Mouse (Mus musculus) urinary bladder, postnatal 14 days (tissue): ENCODE measurements at regions not wholly inside any gene's neighbourhood (a gene's known extent, or its start where the extent isn't known, plus 50 kb on each side); places are given as distances from the start of the nearest gene placed in this dataset.

Source experiments
- DNase-seq: peaks from one replicate; pipeline ENCODE4 v3.0.0; 2021; ENCODE audit warnings: low spot score

DNA sequence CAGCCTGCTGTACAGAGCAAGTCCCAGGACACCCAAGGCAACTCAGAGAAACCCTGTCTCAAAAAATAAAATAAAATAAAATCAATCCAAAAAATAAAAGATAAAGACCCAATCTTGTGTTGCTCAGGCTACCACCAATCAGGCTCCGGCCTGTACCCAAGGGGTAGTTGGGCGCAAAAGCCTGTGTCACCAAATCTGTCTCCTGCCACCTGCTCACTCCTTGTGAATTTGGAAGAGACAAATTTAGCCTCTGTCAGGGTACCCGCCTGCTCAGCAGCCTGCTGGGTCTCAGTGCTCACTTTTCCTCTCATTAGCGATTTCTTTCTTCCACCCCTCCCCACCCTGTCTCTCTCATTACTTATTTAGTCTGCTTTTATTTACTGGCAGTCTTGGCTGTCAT, 54.6 kb downstream of the Sox4 start:
- no peak for DNase-seq

DNA sequence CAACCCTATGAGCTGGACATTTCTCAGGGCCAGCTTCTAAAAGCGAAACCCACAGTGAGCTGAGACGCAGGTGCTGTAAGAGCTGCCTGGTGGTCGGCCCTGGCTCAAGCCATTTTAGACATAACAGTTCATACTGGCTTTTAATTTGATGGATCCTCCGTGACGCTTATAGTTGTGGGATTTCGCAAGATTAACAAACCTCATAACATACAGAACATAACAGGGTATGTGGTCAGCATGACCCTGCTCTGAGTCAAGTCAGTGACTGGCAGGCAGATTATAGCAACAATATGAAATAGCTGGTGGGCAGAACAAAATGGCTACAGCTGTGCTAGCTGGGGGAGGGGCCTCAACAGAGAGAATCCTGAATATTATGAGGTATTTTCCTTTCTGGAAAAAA, 60.6 kb downstream of the Sox4 start:
- DNase-seq = no peak

DNA sequence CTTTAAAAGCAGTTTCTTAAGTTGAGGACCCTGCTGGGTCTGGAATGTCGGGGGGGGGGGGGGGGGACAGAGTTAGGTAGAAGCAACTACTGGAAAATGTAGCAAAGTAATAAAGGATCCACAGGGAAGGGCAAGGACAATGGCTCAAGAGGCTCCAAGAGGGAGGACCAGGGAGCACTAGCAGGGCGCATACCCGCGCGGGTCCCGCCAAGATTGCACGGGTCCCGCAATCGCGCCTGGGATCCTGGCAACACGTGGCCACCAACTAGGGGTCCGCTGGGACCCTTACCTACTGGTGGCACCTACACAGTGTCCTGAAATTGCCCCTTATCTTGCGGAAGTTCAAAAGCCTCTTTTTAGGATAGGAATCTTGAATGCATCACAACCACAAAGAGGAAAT, 66.4 kb downstream of the Sox4 start:
- DNase-seq = no peak

DNA sequence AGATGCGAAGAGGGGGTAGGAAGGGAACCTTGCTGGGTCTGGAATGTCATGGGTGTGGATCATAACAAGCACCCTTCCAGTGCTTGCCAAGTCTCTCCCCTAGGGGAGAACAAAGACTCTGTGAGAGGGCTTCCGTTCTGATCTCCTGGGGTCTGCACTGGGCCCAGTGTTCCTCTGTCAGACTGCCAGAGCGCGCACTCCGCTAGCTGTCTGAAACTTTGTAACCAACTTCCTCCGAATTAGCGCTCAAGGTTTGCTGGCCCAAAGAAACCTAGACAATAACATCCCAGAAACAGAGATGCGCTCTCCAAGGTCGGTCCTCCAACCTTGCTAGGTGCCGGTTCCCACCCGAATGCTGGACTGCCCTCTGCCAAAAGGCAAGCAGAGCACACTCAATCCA, 66.8 kb downstream of the Sox4 start:
- DNase-seq = no peak

DNA sequence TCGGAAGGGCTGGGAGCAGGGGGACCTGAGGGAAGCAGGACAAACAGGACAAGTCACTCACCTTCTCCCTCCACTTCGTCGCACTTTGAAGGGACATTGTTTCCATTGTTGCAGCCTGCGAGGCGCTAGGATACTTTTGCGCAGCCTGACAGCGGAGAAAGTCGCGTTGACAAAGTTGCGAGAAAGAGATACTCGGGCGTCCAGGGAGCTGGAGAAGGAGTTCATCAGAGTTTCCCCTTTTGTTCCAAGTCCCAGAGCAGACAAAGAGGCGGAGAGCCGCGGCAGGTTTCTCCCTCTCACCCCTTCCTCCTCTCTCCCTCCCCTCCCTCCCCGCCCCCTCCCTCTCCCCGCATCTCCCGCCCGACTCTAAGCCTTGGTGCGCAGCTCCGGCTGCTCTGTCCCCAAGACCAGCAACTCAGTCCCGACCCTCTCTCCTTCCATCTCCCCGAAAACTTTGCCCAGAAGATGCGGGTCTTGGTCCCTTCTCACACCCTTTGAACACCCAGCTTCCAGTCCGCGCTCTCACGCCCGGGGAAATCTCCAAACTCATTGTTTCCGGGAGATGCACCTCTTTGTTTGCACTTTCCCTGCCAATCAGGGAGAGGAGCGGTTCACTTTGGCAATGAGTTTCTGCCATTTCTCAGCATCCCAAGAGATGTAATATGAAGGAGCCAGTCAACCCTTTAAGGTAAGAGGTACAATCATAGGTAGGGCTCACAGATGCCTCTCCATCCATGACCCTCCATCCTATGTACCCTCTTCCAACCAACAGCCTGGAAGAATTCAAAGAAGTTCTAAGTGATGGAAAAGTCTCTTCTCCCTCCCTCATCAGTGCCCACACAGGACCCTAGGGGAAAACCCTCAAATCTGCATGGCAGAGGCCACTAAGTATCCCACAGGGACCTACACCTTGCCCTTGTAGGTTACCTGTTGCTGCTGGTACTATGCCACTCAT, 68.2 kb downstream of the Sox4 start:
- no peak for DNase-seq

DNA sequence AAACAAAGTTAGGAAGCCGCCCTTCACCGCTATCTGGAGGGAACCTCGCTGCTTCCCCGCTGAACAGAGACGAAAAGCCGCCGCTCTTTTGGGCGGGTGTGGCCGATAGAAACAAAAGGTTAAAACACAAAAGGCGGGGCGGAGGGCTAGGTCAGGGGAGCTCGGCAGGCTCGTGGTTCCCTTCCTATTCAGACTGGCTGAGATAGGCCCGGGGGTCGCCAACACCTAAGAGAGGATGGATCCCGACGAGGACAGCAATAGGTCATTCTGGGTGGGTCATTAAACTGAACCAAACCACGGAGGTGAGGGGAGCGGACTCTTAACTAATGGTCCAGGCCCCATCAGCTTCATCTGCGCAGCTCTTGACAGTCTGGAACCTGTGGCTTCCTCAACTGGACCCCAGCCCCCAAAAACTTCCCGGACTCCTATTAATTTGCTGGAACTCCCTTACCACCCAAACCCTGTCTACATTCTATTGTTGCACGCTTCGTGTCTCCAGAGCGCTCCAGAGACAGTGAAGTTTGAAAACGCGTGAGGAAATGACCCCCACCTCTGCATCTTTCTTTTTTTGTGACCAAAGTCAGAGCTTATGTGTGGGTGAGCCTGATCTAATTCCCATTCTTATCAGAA, 69.2 kb downstream of the Sox4 start:
- peak; percentile 30 for DNase-seq

DNA sequence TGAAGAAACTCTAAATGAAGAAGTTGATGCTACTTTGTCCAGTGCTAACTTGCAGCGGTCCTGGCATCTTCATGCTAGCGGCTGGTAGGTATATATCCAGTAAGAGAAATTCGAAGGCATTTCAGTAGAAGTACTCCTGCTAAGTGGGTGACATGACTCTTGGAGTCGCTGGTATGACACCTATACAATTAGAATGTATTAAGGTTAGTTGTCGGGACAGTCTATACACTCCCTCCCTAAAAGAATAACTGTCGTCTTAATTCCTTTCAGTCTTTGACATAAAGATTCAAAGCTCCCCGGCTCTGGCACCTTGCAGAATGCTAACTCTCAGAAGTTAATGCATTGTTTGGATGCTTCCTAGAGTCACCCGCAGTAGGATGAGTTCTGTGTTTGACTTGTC, 70.1 kb downstream of the Sox4 start:
- DNase-seq = no peak

DNA sequence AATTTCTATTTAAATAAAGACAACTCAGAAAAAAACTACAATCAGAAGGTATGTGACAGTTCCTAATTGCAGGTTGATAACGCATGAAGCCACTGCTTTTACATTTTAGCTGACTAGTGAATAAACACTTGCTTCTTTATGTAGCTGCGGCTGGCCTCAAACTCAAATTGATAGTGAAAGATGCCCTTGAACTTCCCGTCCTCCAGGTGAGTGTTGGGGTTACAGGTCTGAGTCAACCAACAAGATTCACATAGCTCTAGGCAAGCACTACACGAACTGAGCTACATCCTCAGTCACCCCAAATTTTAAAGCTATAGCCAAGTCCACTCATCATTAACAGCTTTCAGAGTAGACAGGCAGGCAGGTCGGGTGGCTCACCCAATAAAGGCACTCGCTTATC, 72.6 kb downstream of the Sox4 start:
- DNase-seq = no peak

DNA sequence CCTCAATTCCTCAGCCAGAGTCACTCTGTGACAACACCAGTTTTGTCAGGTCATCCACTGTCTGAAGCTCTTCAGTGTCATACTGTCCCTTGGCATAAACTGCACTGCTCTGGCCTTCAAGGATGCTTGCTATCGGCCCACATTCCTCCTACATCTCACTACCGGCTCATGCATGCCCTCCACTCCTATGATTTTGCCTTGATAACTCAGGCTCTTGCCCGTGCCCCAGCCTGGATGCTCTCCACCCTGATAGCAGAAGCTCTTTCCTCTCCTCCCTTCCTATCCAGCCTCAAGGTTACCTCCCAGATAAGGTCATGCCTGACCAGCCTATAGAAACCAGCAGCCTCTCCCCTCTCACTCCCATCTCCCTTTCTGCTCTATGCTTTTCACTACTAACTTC, 74.8 kb downstream of the Sox4 start:
- DNase-seq = no peak

DNA sequence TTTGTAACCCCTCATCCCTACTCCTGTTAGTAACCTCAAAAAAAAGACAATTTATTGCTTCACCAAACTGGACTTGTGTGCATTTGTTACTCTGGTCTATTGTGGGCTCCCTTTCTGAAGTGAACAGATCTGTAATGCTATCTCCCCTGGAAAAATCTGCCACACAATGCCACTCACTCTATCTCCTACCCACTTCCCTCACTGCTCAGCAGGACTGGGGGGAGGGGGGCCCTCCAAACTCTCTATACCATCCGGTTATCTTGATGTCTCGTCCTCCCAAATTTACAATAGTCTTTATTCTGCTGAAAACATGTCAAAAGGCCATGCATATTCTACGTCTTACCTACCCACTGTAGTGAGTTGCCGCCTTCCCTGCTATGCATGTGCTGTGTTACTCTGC, 76.7 kb downstream of the Sox4 start:
- no peak for DNase-seq

DNA sequence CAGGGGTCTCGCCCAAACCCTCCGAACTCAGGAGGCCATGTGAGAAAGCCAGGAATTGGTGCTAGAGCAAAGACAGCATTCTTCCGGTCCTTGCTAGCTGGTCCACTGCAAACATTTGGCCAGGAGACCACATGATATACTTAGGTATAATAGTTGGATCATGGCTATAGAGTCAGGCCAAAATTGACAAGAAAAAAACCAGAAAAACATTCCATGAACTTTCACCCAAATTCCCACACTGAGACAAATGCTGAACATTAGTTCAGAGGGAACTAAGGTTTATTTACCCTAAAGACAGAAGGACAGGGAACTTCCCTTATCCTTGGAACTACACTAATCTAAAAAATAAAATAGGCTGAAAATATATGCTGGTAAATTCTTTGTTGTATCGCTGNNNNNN, 82.8 kb downstream of the Sox4 start:
- DNase-seq = no peak

DNA sequence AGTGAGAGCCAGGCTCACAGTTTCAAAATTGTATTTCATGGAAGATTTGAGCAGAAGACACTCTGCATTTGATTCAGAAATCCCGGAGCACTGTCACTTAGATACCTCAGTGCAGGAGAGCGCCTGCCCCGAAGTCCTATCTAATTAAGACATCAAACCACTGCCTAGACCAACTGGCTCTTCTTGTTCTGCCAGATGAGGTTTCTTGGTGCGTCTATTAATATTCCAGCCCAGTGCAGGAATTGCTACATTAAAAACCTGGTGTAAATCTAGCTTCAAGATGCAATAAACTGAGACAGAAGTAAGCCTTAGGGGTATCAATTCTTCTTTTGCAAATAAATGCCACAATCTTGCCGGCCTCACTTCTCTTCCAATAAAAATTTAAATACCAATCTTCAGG, 86.3 kb downstream of the Sox4 start:
- DNase-seq = peak; percentile 60

DNA sequence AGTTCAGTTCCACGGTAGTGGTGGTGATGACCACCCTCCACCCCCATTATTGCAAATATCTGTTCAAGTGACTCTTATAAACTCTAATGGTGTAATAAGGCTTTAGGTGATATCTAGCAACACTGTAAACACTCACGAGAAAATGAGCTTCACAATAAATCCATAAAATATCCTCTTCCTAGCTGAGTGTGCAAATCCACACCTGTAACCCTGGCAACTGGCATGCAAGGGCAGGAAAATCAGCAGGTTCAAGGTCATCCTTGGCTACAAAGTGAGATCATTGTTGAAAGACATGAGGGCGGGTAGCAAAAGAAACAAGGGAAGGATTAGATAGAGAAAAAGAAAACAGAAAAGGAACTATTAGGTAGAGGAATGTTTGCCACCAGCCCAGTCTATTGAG, 86.8 kb downstream of the Sox4 start:
- DNase-seq = no peak

DNA sequence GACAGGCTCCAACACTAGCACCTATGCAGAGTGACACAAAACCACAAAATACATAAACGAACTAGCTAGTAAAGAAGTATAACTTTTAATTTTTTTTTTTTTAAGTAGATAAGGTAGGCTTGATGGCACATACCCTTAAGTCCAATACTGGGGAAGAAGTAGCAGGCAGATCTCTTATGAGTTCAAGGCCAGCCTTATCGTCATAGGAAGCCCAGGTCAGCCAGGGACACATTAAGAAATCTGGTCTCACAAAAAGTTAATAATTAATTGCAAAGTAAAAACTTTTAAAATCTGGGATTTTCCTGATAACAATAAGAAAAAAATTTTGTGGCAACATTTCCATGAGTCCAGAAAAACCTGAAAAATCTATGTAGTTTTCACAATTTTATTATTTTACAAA, 92.9 kb downstream of the Sox4 start:
- DNase-seq = no peak

DNA sequence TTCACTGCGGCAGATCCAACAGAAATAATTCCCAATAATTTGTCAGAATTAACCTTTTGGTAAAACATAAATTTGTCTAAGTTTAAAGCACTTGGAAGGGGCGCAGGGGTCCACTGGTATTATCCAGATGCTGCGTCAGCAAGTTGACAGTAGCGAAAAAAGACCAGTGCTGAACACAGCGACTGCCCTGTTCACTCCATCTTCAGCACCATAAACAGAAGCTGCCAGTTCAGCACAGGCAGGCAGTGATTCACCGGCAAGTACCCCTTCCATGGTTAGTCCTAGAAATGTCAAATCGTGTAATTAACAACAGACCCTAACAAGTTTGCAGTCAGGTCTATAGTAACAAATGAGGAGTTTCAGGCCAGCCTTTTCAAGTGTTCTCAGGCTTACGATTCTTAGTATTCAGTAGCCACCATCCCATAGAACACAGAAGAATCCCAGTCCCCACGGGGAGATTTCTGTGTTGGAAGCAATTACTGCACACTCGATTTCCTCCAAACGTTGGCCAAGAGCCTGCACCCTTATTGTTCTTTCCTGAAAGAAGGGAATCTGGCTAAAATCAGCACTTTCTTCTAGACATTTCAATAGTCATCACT, 93.6 kb downstream of the Sox4 start:
- DNase-seq = no peak

DNA sequence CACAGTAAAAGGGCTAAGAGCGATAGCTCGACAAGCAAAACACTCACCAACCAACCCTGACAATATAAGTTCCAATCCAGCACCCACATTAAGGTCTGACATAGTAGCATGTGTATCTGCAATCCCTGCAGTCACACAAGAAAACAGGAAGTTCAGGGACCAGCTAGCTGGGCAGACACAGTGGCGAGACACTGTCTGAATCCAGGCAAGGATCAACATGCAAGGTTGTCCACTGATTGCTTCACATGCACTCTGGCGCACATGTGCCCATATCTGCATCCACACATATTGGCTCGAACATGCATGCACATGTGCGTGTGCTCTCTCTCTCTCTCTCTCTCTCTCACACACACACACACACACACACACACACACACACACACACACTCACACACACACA, 95.5 kb downstream of the Sox4 start:
- DNase-seq = no peak

DNA sequence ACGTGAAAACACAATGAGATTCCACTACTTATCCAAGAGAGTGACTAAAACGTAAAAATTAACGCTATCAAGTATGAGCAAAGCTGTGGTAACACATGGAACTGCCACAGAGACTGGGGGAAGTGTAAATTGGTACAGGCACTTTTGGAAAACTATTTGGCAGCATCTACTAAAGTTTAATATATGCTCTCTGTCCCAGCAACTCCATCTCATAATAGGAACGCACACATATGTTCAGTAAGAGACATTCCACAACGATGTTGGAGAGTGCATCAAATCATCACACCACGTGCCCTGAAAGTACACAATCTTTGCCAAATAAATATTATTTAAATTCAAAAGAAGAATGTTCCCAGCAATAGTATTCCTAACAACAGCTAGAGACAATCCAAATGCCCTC, 96.3 kb downstream of the Sox4 start:
- no peak for DNase-seq

DNA sequence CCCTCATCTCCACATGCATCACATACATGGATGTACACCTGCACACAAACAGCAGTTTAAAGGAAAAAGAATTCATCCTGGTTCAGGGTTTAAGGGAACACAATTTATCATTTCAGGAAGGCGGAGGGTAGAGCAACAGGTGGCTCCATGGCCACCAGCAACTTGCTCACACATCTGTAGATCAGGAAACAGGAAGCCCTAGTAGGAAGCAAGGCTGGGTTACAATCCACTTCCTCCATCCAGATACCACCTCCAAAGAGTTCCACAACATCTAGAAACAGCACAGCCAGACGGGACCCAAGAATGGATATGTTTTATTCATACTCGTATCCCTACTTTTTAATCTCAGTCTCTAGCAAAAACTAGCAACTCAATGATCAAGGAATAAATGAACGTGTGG, 97.0 kb downstream of the Sox4 start:
- no peak for DNase-seq

DNA sequence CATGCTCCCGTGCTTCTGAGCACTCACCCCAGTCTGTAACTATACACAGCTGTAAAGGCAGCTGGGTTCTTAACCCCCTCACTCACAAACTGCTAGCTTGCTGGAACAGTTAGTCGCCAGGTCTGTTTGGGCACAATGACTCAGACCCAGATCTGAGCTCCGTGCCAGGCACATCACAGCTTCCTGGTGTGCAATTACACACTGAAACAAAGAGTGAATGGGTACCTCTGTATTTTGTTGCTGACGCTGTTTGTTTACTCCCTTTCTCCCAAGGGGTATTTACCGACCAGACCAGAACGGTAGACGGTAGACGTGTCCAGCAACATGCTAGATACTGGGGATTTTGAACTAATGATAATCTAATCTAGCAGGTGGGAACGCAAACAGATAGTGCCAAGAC, 99.3 kb downstream of the Sox4 start:
- DNase-seq = peak; percentile 38

DNA sequence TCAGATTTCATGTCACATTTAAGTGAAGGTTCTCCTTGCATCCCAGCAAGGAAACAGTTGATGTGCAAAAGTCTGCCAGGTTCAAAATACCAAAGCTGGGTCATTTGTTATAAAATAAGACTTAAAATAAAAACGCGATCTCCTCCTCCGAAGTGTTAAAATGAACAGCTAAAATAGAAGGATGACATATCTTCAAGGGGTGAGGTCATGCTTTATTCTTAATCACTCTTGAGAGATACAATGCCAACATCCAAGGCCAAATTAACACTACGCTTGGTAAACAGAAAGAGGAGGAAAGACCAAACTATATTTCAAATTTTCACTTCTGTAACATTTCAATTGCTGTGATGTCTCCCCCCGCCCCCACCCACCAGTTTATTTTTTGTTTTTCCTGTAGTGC, 105.2 kb downstream of the Sox4 start:
- DNase-seq = no peak

DNA sequence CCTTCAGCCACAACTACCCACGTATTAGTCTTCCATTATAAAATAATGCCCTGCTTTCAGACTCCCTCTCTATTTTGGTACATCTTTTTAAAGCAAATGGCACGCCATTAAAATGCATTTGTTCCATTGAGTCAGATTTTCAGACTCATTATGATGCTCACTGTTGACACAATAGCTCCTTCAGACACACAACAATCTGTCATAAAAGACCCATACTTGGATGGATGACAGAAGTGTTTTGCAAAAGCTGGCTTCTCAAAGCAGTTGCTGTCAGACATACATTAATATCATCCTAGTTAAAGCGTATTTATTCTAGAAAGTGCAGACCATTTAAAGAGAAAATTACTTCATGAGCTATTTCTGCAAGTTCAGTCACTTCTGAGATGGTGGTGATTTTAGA, 106.0 kb downstream of the Sox4 start:
- no peak for DNase-seq

DNA sequence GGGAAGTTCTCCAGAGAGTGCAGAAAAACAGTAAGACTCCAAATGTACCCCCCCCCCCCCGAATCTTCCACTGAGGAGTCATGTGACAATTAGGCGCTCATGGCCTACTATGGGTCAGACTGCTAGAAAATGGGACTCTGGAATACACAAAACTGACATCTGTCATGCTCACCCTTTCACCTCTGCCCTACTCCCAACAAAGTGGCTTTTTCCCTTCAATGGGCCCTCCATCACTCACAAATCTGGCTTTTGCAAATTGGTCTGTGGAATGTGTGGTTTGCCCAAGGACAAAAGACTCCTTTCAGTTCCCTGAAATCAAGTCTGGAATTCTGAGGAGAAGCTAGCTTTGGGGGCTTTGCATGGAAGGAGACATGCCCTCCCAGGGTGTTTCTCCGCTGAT, 109.0 kb downstream of the Sox4 start:
- no peak for DNase-seq

DNA sequence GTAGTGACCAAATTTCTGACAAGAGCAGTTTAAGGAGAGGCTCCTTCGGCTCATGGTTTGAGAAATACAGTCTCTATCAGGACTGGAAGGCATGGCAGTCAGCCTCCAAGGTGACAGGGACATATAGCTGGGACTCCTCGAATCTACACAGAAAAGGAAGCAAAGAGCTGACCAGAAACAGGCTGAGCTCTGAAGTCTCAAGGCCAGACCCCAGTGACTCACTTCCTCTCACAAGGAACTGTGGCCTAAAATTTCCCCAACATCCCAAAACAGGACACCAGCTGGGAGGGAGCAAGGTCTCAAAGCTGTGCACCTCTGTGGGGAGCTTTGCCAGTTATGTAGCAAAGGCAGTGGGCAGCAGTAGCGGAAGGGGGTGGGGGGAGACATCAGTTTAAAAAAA, 110.7 kb downstream of the Sox4 start:
- no peak for DNase-seq
